Mouse (Mus musculus) bone marrow, adult 2 months (tissue): ENCODE measurements at regions not wholly inside any gene's neighbourhood (a gene's known extent, or its start where the extent isn't known, plus 50 kb on each side); places are given as distances from the start of the nearest gene placed in this dataset.

Experiments used
- CTCF ChIP-seq: fragments of 200-500 bp; IDR thresholded peaks from 2 replicates; pipeline ENCODE4 v1.5.1; 2011; ENCODE audit warnings: low read length, control low read depth; ENCODE audit not compliant: control insufficient read depth, insufficient read depth
- POLR2A ChIP-seq: fragments of 200-500 bp; IDR thresholded peaks from 2 replicates; pipeline ENCODE4 v1.6.1; 2011; ENCODE audit warnings: low read depth, mild to moderate bottlenecking, control low read depth, low read length, borderline replicate concordance; ENCODE audit not compliant: control insufficient read depth

- TF ChIP-seq CTCF (no peak), POLR2A (no peak)
Measured at GRCm38 (mm10) chr1:191459066-191459465, 56.0 kb upstream of the Ppp2r5a start.
